Mouse (Mus musculus): ENCODE results near the gene Maf.

Gene Maf

GRCm38 (mm10) chr8:115705591-115706110 is 1.9 kb downstream of the Maf start:
- DNase-seq (ENCODE audit: low spot score): peak; percentile 29

DNA sequence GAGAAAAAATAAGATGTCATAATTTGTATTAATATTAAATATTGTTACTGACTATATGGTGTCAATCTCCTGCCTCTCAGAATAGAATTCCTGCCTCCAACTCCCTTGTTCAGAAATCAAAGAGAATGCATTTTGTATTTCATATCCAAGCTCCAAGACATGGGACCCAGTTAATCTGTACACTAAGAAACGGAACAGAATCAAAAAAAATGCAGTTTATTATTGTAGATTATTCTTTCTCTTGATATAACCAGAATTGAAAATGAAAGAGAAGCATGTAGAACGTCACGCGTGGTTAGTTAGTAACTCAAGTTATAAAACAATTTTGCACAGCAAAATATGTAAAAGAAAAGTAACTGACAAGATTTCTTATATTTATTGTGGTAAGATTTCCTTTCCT is 4.5 kb downstream of the Maf start:
- DNase-seq (ENCODE audit: low spot score): no peak

GRCm38 (mm10) chr8:115701001-115701400 is 6.6 kb downstream of the Maf start:
- DNase-seq (ENCODE audit: low spot score): no peak

- no peak for DNase-seq (ENCODE audit: low spot score)
Measured at GRCm38 (mm10) chr8:115699151-115699550, 8.4 kb downstream of the Maf start.

GRCm38 (mm10) chr8:115697410-115697809 is 10.2 kb downstream of the Maf start:
- no peak for DNase-seq (ENCODE audit: low spot score)

- DNase-seq (ENCODE audit: low spot score): no peak
Measured at GRCm38 (mm10) chr8:115696661-115697060, 10.9 kb downstream of the Maf start.

GRCm38 (mm10) chr8:115687349-115687748 is 20.2 kb downstream of the Maf start:
- no peak for DNase-seq (ENCODE audit: low spot score)

DNA sequence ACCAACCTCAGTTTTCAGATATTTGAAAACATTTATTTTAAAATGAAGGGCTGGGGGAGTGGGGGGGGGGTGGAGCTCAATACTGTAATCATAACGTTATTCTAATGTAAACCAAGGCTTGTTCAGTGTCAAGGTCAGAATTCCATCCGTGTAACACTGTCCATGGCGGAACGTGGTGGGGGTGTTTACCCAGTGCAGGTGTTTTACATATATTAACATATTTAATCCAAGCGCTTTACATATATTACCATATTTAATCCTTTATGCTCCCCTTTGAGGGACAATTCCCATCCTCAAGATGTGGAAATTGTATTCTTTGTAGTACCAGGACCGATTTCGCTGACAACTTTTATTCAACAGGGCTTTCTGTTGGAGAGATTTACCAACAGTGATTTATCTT is 24.3 kb downstream of the Maf start:
- DNase-seq (ENCODE audit: low spot score): no peak

DNA sequence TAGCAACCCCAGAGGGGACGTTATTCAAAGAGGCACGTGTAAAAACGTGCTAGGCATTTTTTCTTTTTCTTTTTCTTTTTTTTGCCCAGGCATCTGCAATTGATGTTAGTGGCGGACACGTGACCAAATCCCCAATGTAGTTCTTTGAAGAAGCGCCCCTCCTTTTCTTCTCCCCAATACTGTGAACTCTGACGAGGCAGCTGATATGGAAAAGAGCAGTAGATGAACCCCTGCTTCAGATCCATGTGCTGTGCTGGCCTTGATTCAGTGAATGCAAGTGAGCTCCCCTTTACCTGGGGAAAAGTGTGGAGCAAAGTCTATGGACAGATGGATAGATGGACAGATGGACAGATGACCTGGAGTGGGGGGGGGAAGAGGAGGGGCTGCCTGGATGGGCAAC is 28.1 kb downstream of the Maf start:
- DNase-seq (ENCODE audit: low spot score): no peak

- DNase-seq (ENCODE audit: low spot score): no peak
Measured at GRCm38 (mm10) chr8:115664866-115665265, 42.7 kb downstream of the Maf start.

- peak; percentile 2 for DNase-seq (ENCODE audit: low spot score)
Measured at GRCm38 (mm10) chr8:115650110-115650521, 57.5 kb downstream of the Maf start.

DNA sequence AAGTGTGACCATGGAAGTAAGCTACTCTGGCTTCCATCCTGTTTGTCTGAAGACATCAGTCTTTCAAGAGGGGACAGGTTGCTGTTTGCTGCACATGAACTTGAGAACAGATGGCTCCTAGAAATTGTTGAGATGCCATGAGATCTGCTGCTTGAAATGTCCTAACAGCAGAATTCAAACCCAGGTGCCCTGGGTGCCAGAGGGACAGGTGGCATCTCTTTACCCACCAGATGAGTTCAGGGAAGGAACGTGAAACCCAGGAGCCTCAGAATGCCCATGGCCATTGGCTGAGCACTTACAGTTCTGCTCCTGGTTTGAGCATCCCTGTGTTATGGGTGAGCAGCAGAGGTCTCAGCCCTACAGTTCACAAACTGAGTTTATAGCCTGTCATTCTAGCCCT is 62.5 kb downstream of the Maf start:
- no peak for DNase-seq (ENCODE audit: low spot score)

- no peak for DNase-seq (ENCODE audit: low spot score)
Measured at GRCm38 (mm10) chr8:115641936-115642335, 65.7 kb downstream of the Maf start.

GRCm38 (mm10) chr8:115639951-115640350 is 67.6 kb downstream of the Maf start:
- no peak for DNase-seq (ENCODE audit: low spot score)

DNA sequence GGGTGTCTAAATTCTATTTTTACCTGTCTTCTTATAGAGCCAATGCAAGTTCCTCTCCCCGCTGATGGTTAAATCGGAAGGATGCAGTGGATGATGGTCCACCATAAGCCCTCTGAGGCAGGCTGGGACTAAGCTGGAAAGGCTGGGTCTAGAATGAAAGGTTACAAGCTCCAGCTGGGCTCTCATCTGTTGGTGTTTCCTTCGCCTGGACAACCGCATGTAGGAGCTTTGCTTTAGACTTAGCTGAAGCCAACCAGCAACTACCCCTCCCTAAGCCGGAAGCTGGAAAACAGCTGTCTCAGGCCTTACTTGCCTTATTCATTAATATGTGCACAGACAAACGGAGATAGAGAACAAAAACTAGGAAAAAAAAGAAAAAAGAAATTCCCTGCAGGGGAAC is 70.8 kb downstream of the Maf start:
- no peak for DNase-seq (ENCODE audit: low spot score)

Measured in ovary, postnatal 14 days (tissue).